Mouse (Mus musculus): ENCODE measurements around the gene Id3. TPM values are rescaled to one million over a fixed set of nuclear protein-coding genes. Genes with fewer than 3 reads are reported as not detected.

The Id3 gene
- polyA plus RNA-seq, 1 experiment from 2014 or later: 114 TPM

DNA sequence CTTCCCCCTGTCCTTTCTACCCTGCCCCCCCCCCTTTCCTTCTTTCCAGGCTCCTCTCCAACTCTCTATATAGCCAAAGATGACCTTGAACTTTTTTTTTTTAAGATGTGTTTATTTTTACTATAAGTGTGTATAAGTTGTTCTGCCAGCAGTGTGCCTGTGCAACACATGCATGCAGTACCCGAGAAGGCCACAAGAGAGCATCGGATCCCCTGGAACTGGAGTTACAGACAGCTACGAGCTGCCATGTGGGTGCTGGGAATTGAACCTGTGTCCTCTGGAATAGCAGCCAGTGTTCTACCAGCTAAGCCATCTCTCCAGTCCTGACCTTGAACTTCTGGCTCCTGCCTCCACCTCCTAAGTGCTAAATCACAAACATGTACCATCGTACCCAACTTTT is 9.5 kb downstream of the Id3 start:
- Histone ChIP-seq H3K4me2 (ENCODE audit: low read length) (no peak overlapping the region), H3K27ac (ENCODE audit: low read length) (no peak overlapping the region), H3K4me1 (ENCODE audit: control insufficient read depth, insufficient read depth, low read length) (peaks cover 2% of the 10 kb centered on the region; the same call in 1 of the 2 replicates), H3K9me3 (replicated peaks; ENCODE audit: control insufficient read depth, low read length, poor library complexity, severe bottlenecking) (no peaks in the 10 kb centered on the region), H3K9ac (ENCODE audit: low read depth, low read length) (no peak overlapping the region), H3K27me3 (ENCODE audit: control insufficient read depth, insufficient read depth, low read depth, low read length) (no peaks in the 10 kb centered on the region), H3K4me3 (ENCODE audit: low read depth, low read length) (no peak overlapping the region), H3K36me3 (ENCODE audit: control insufficient read depth, insufficient read depth, low read length) (no peaks in the 10 kb centered on the region)
- ATAC-seq: no peak
- WGBS: 97% methylated on average over 4 of the region's 4 CpGs

DNA sequence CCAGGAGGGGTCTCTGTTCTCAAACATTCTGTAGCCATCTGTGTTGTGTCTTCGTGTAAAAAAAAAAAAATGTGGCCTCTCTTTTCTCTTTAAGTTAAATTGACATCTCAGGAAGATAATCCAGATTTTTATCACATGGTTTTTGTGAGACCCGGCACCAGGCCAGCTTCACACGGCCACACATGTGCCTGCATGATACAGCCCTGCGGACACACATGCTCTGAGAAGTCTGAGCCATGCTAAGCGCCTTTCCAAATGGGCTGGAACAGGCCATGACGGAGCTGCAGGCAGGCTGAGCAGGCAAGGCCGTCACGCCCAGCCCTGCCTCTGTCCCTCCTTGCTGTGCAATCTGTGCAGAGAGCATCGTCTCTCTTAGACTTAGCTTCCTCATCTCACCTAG is 11.2 kb downstream of the Id3 start:
- H3K27ac ChIP-seq (ENCODE audit: low read length): no peak overlapping the region
- WGBS: 64% methylated on average over 9 of the region's 9 CpGs
- no peak overlapping the region for H3K9ac ChIP-seq (ENCODE audit: low read depth, low read length)
- H3K36me3 ChIP-seq (ENCODE audit: control insufficient read depth, insufficient read depth, low read length): no peaks in the 10 kb centered on the region
- H3K4me1 ChIP-seq (ENCODE audit: control insufficient read depth, insufficient read depth, low read length): no peaks in the 10 kb centered on the region
- H3K27me3 ChIP-seq (ENCODE audit: control insufficient read depth, insufficient read depth, low read depth, low read length): no peaks in the 10 kb centered on the region
- H3K4me3 ChIP-seq (ENCODE audit: low read depth, low read length): no peak overlapping the region
- H3K4me2 ChIP-seq (ENCODE audit: low read length): no peak overlapping the region
- H3K9me3 ChIP-seq (replicated peaks; ENCODE audit: control insufficient read depth, low read length, poor library complexity, severe bottlenecking): no peaks in the 10 kb centered on the region
- ATAC-seq: no peak

DNA sequence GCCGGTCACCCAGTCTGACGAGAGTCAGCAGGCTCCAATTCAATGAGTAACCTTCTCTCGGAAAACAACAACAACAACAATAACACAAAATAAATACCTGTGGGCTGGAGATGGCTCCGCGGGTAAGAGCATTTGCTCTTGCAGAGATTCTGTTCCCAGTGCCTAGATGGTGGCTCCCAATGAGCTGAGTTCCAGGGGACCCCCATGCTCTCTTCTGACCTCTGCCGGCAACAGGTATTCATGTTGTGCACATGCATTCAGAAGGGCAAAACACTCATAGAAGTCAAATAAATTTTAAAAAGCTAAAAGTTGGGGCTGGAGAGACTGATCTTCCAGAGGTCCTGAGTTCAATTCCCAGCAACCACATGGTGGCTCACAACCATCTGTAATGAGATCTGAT is 15.2 kb downstream of the Id3 start:
- Histone ChIP-seq H3K4me2 (ENCODE audit: low read length) (no peak overlapping the region), H3K27ac (ENCODE audit: low read length) (no peak overlapping the region), H3K27me3 (ENCODE audit: control insufficient read depth, insufficient read depth, low read depth, low read length) (no peaks in the 10 kb centered on the region), H3K9me3 (replicated peaks; ENCODE audit: control insufficient read depth, low read length, poor library complexity, severe bottlenecking) (no peaks in the 10 kb centered on the region), H3K4me3 (ENCODE audit: low read depth, low read length) (no peak overlapping the region), H3K36me3 (ENCODE audit: control insufficient read depth, insufficient read depth, low read length) (no peaks in the 10 kb centered on the region), H3K4me1 (ENCODE audit: control insufficient read depth, insufficient read depth, low read length) (peaks cover 5% of the 10 kb centered on the region; the same call in 1 of the 2 replicates), H3K9ac (ENCODE audit: low read depth, low read length) (no peak overlapping the region)
- no peak for ATAC-seq
- WGBS: 82% methylated on average over 6 of the region's 6 CpGs

DNA sequence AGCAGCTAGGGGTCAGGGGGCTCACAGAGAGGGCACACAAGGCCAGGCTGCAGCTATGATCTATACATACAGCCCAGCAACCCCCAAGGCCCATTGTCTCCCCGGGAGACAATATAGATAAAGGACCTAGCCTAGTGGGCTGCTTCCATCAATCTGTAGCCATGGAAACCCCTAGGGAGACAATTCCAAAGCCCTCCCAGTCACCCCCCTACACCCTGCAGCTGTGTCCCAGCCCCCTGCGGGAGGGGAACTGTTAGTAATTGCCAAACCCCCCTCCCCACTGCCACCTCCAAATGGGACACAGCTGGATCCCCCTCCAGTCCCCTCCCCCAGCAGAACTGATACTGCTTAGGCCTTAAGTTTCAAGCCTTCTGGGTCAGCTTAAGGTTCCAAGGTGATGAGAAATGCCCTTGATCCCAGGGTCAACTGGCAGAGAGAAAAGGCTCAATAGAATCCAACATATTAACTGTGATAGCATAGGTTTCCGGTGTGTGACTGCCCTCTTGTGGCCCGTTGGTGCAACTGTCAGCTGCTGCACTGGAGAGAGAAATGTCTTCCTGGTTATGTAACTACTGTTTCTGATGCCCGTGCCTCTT is 16.6 kb downstream of the Id3 start:
- Histone ChIP-seq H3K9me3 (replicated peaks; ENCODE audit: control insufficient read depth, low read length, poor library complexity, severe bottlenecking) (no peaks in the 10 kb centered on the region), H3K4me1 (ENCODE audit: control insufficient read depth, insufficient read depth, low read length) (peaks cover 5% of the 10 kb centered on the region; the same call in 1 of the 2 replicates), H3K9ac (ENCODE audit: low read depth, low read length) (peak overlapping the region; percentile 4; the same call in 1 of the 2 replicates), H3K27me3 (ENCODE audit: control insufficient read depth, insufficient read depth, low read depth, low read length) (no peaks in the 10 kb centered on the region), H3K27ac (ENCODE audit: low read length) (no peak overlapping the region), H3K4me2 (ENCODE audit: low read length) (no peak overlapping the region), H3K36me3 (ENCODE audit: control insufficient read depth, insufficient read depth, low read length) (no peaks in the 10 kb centered on the region), H3K4me3 (ENCODE audit: low read depth, low read length) (no peak overlapping the region)
- WGBS: 2% methylated on average over 5 of the region's 5 CpGs
- 0 out of 2 replicates have a peak, but pooled peaks have one; percentile 67 for ATAC-seq

DNA sequence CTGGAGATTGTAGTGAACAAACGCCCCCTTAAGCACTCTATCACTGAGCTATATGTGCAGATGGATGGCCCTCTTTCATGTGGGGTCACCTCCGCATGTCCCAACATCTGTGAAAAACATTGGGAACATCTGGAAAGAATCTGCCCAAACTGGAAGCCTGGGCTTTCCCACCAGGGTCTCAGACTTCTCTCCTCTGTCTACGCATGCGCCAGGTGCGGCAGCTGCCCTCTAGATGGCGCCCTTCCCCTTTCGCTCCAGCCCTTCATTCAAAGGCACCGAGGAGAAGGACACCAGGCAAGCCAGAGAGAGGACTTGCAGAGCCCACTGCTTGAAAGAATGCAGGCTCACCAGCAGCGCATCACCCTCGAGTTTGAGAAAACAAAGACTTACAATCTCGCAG is 20.2 kb downstream of the Id3 start:
- Histone ChIP-seq H3K27me3 (ENCODE audit: control insufficient read depth, insufficient read depth, low read depth, low read length) (no peaks in the 10 kb centered on the region), H3K36me3 (ENCODE audit: control insufficient read depth, insufficient read depth, low read length) (no peaks in the 10 kb centered on the region), H3K4me1 (ENCODE audit: control insufficient read depth, insufficient read depth, low read length) (peaks cover 5% of the 10 kb centered on the region; the same call in 1 of the 2 replicates), H3K9ac (ENCODE audit: low read depth, low read length) (no peak overlapping the region), H3K4me2 (ENCODE audit: low read length) (0 out of 2 replicates have a peak overlapping the region, but pooled peaks have one; percentile 2), H3K4me3 (ENCODE audit: low read depth, low read length) (no peak overlapping the region), H3K9me3 (replicated peaks; ENCODE audit: control insufficient read depth, low read length, poor library complexity, severe bottlenecking) (no peaks in the 10 kb centered on the region), H3K27ac (ENCODE audit: low read length) (no peak overlapping the region)
- WGBS: 6% methylated on average over 11 of the region's 11 CpGs
- peak; percentile 66; the same call in 1 of the 2 replicates for ATAC-seq

DNA sequence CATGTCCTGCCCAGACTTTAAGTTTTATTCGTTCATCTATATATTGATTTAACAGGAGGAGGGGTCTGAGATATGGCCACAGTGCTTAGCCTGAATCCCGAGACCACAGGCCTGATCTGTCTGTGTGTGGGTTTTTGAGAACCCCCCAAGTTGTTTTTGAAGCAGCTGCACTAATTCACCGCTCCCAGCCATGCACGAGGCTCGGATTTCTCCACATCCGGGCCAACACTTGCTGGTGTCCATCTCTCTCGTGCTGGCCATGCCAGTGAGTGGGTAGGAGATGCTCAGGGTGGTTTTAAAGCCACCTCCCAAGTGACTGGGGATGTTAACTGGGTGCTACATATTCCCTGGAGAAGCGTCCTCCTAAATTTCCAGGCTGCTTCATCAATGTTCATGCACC is 21.7 kb downstream of the Id3 start:
- Histone ChIP-seq H3K4me3 (ENCODE audit: low read depth, low read length) (no peak overlapping the region), H3K27me3 (ENCODE audit: control insufficient read depth, insufficient read depth, low read depth, low read length) (no peaks in the 10 kb centered on the region), H3K9ac (ENCODE audit: low read depth, low read length) (no peak overlapping the region), H3K4me1 (ENCODE audit: control insufficient read depth, insufficient read depth, low read length) (peaks cover 2% of the 10 kb centered on the region; the same call in 1 of the 2 replicates), H3K9me3 (replicated peaks; ENCODE audit: control insufficient read depth, low read length, poor library complexity, severe bottlenecking) (no peaks in the 10 kb centered on the region), H3K27ac (ENCODE audit: low read length) (no peak overlapping the region), H3K36me3 (ENCODE audit: control insufficient read depth, insufficient read depth, low read length) (no peaks in the 10 kb centered on the region), H3K4me2 (ENCODE audit: low read length) (no peak overlapping the region)
- no peak for ATAC-seq
- WGBS: 82% methylated on average over 8 of the region's 8 CpGs

DNA sequence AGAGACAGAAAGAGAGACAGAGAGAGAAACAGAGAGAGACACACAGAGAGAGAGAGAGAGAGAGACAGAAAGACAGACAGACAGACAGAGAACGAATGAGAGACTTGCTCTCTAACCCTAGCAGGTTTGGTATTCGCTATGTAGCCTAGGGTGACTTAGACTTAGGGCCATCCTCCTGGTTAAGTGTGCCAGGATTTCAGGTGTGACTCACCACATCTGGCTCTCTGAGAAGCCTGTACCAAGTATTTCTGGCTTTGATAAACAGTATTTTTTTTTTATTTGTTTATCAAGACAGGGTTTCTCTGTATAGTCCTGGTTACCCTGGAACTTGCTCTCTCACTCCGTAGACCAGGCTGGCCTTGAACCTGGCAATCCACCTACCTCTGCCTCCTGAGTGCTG is 24.4 kb downstream of the Id3 start:
- no peak overlapping the region for H3K4me3 ChIP-seq (ENCODE audit: low read depth, low read length)
- no peaks in the 10 kb centered on the region for H3K36me3 ChIP-seq (ENCODE audit: control insufficient read depth, insufficient read depth, low read length)
- no peak for ATAC-seq
- H3K9ac ChIP-seq (ENCODE audit: low read depth, low read length): no peak overlapping the region
- H3K27ac ChIP-seq (ENCODE audit: low read length): no peak overlapping the region
- H3K27me3 ChIP-seq (ENCODE audit: control insufficient read depth, insufficient read depth, low read depth, low read length): peaks cover 2% of the 10 kb centered on the region; the same call in 1 of the 2 replicates
- H3K9me3 ChIP-seq (replicated peaks; ENCODE audit: control insufficient read depth, low read length, poor library complexity, severe bottlenecking): no peaks in the 10 kb centered on the region
- peaks cover 11% of the 10 kb centered on the region for H3K4me1 ChIP-seq (ENCODE audit: control insufficient read depth, insufficient read depth, low read length)
- H3K4me2 ChIP-seq (ENCODE audit: low read length): no peak overlapping the region
- WGBS: 92% methylated on average over 3 of the region's 3 CpGs

DNA sequence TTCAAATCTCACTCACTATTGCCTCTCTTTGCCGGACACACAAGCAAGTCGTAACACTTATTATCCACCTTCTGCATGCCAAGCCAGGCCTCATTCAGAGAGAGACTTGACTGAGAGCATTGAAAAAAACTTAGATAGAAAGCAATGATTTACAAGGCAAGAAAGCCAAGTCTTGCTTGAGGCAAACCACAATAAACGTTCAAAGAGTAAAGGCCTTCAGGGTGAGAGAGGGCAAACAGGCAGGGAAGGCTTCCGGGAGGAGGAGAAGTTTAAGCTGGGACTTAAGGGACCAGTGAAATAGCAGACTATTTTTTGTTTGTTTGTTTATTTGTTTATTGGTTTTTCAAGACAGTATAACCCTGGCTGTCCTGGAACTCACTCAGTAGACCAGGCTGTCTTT is 27.1 kb downstream of the Id3 start:
- ATAC-seq: no peak

DNA sequence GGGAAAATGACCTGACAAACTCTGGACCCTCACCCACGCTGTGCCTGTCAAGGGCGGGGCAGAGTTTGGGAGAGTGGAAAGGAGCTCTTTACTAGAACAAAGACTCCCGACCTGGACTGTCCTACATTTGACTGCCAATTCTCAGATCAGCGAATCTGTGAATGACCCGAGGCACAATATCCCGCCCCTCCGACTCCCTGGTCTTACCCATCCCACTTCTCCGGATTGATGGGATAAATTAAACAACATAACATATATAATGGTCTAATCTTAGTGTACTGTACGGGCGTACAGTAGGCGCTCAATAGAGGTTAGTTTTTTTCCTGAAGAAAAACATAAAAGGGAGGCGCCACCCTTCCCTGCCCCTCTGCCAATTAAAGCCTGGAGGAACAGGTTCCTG is 28.2 kb downstream of the Id3 start:
- Histone ChIP-seq H3K4me3 (ENCODE audit: low read depth, low read length) (peak overlapping the region; percentile 58), H3K9me3 (replicated peaks; ENCODE audit: control insufficient read depth, low read length, poor library complexity, severe bottlenecking) (no peaks in the 10 kb centered on the region), H3K27ac (ENCODE audit: low read length) (no peak overlapping the region), H3K27me3 (ENCODE audit: control insufficient read depth, insufficient read depth, low read depth, low read length) (peaks cover 5% of the 10 kb centered on the region; the same call in 1 of the 2 replicates), H3K4me2 (ENCODE audit: low read length) (peak overlapping the region; percentile 100), H3K4me1 (ENCODE audit: control insufficient read depth, insufficient read depth, low read length) (peaks cover 15% of the 10 kb centered on the region), H3K36me3 (ENCODE audit: control insufficient read depth, insufficient read depth, low read length) (no peaks in the 10 kb centered on the region), H3K9ac (ENCODE audit: low read depth, low read length) (peak overlapping the region; percentile 63; the same call in 1 of the 2 replicates)
- WGBS: 12% methylated on average over 12 of the region's 12 CpGs
- ATAC-seq: peak; percentile 44; the same call in 1 of the 2 replicates

More for the DNA sequence above, 27.1 kb downstream of the Id3 start:
- Histone ChIP-seq H3K4me3 (ENCODE audit: low read depth, low read length) (no peak overlapping the region), H3K9ac (ENCODE audit: low read depth, low read length) (no peak overlapping the region), H3K36me3 (ENCODE audit: control insufficient read depth, insufficient read depth, low read length) (no peaks in the 10 kb centered on the region), H3K27me3 (ENCODE audit: control insufficient read depth, insufficient read depth, low read depth, low read length) (peaks cover 5% of the 10 kb centered on the region; the same call in 1 of the 2 replicates), H3K4me1 (ENCODE audit: control insufficient read depth, insufficient read depth, low read length) (peaks cover 15% of the 10 kb centered on the region), H3K4me2 (ENCODE audit: low read length) (no peak overlapping the region), H3K9me3 (replicated peaks; ENCODE audit: control insufficient read depth, low read length, poor library complexity, severe bottlenecking) (no peaks in the 10 kb centered on the region), H3K27ac (ENCODE audit: low read length) (no peak overlapping the region)
- 89% methylated on average over 4 of the region's 4 CpGs for WGBS
